Mouse (Mus musculus) CH12.LX (cell line): ENCODE measurements around the gene Arhgef3. TPM values are rescaled to one million over a fixed set of nuclear protein-coding genes. Genes with fewer than 3 reads are reported as not detected.

Source experiments
- DNase-seq: peaks from one replicate; pipeline ENCODE4 v3.0.0-alpha.2; 2013; ENCODE audit errors: extremely low read depth
- H3K27ac ChIP-seq: 2 replicates; pipeline ENCODE4 v1.5.1; 2012; ENCODE audit warnings: low read depth, mild to moderate bottlenecking, control low read depth, moderate library complexity; ENCODE audit not compliant: insufficient read depth
- H3K27me3 ChIP-seq: replicated peaks from 2 replicates; pipeline ENCODE3; 2012; ENCODE audit warnings: inconsistent platforms
- H3K36me3 ChIP-seq, 2 experiments: replicated peaks in 1 of 2; 2 replicates each; pipeline versions ENCODE3 to v1.6.1; 2012; ENCODE audit warnings: inconsistent platforms in 1 of 2, low read length in 1 of 2, mild to moderate bottlenecking in 1 of 2, mixed read lengths in 1 of 2, moderate library complexity in 1 of 2; ENCODE audit not compliant: control insufficient read depth in 1 of 2, insufficient read depth in 1 of 2
- H3K4me1 ChIP-seq, 2 experiments: 2 replicates each; pipeline ENCODE4 v1.6.1; 2012; ENCODE audit warnings: inconsistent platforms in 1 of 2, moderate library complexity in 1 of 2; ENCODE audit not compliant: insufficient read depth in 2 of 2, control insufficient read depth in 1 of 2
- H3K4me2 ChIP-seq: 2 replicates; pipeline ENCODE4 v1.6.1; 2012; ENCODE audit warnings: low read depth, mild to moderate bottlenecking, control low read depth; ENCODE audit not compliant: poor library complexity, insufficient read depth, severe bottlenecking
- H3K4me3 ChIP-seq, 3 experiments: fragments of 150-350 bp in 1 of 3; sonication (generic) in 1 of 3; replicated peaks in 1 of 3; 2 replicates each; pipeline versions ENCODE3 to v1.5.1; 2011 to 2012; ENCODE audit warnings: low read depth in 2 of 3, low read length in 2 of 3, mild to moderate bottlenecking in 2 of 3, moderate library complexity in 2 of 3, control low read depth in 1 of 3, improper control_type of control experiment in 1 of 3, inconsistent platforms in 1 of 3, mixed read lengths in 1 of 3; ENCODE audit not compliant: poor library complexity in 1 of 3
- H3K79me2 ChIP-seq: replicated peaks from 2 replicates; pipeline ENCODE4 v1.6.1; 2012; ENCODE audit warnings: mild to moderate bottlenecking, moderate library complexity; ENCODE audit not compliant: control insufficient read depth, poor library complexity, insufficient read depth, severe bottlenecking; ENCODE audit errors: extremely low read depth
- H3K9ac ChIP-seq: 2 replicates; pipeline ENCODE4 v1.6.1; 2012; ENCODE audit warnings: low read depth, mild to moderate bottlenecking, control low read depth, moderate library complexity; ENCODE audit not compliant: insufficient read depth
- H3K9me3 ChIP-seq: replicated peaks from 2 replicates; pipeline ENCODE3; 2012; ENCODE audit warnings: low read length, inconsistent platforms, mixed read lengths
- ELF1 ChIP-seq: IDR thresholded peaks from 2 replicates; pipeline ENCODE4 v1.6.1; 2014; ENCODE audit warnings: low read depth, mild to moderate bottlenecking, inconsistent platforms, low read length, improper control_type of control experiment
- EP300 ChIP-seq: IDR thresholded peaks from 2 replicates; pipeline ENCODE4 v1.6.1; 2011; ENCODE audit warnings: low read length, improper control_type of control experiment
- GABPA ChIP-seq: IDR thresholded peaks from 2 replicates; pipeline ENCODE4 v1.6.1; 2012; ENCODE audit warnings: low read depth, low read length, improper control_type of control experiment, inconsistent platforms; ENCODE audit not compliant: insufficient replicate concordance
- HCFC1 ChIP-seq: IDR thresholded peaks from 2 replicates; pipeline ENCODE4 v1.6.1; 2012; ENCODE audit warnings: low read depth, mild to moderate bottlenecking, inconsistent platforms, low read length, improper control_type of control experiment
- IRF4 ChIP-seq: IDR thresholded peaks from 2 replicates; pipeline ENCODE4 v1.6.1; 2014; ENCODE audit warnings: low read depth, mild to moderate bottlenecking, inconsistent platforms, low read length, improper control_type of control experiment
- JUN ChIP-seq: IDR thresholded peaks from 2 replicates; pipeline ENCODE4 v1.6.1; 2011; ENCODE audit warnings: low read depth, mild to moderate bottlenecking, low read length, improper control_type of control experiment, moderate library complexity; ENCODE audit not compliant: insufficient read depth
- KAT2A ChIP-seq: IDR thresholded peaks from 2 replicates; pipeline ENCODE4 v1.6.1; 2012; ENCODE audit warnings: low read length, improper control_type of control experiment, inconsistent platforms; ENCODE audit not compliant: insufficient replicate concordance
- MAFK ChIP-seq: IDR thresholded peaks from 2 replicates; pipeline ENCODE4 v1.6.1; 2011; ENCODE audit warnings: low read length, improper control_type of control experiment; ENCODE audit not compliant: insufficient replicate concordance
- MAX ChIP-seq: IDR thresholded peaks from 2 replicates; pipeline ENCODE4 v1.6.1; 2011; ENCODE audit warnings: low read length, improper control_type of control experiment
- MAZ ChIP-seq: IDR thresholded peaks from 2 replicates; pipeline ENCODE4 v1.6.1; 2012; ENCODE audit warnings: low read depth, mild to moderate bottlenecking, inconsistent platforms, low read length, improper control_type of control experiment, moderate library complexity
- MEF2A ChIP-seq: IDR thresholded peaks from 2 replicates; pipeline ENCODE4 v1.6.1; 2014; ENCODE audit warnings: low read depth, mild to moderate bottlenecking, inconsistent platforms, low read length, improper control_type of control experiment, borderline replicate concordance
- NELFE ChIP-seq: IDR thresholded peaks from 2 replicates; pipeline ENCODE4 v1.6.1; 2011; ENCODE audit warnings: low read depth, low read length, improper control_type of control experiment
- NRF1 ChIP-seq: IDR thresholded peaks from 2 replicates; pipeline ENCODE4 v1.6.1; 2014; ENCODE audit warnings: low read depth, mild to moderate bottlenecking, inconsistent platforms, low read length, improper control_type of control experiment, moderate library complexity
- RAD21 ChIP-seq: IDR thresholded peaks from 2 replicates; pipeline ENCODE4 v1.6.1; 2011; ENCODE audit warnings: low read depth, mild to moderate bottlenecking, low read length, improper control_type of control experiment, moderate library complexity
- RCOR1 ChIP-seq: conservative IDR thresholded peaks from 2 replicates; pipeline ENCODE4 v1.6.1; 2012; ENCODE audit warnings: low read depth, mild to moderate bottlenecking, inconsistent platforms, low read length, improper control_type of control experiment
- SIN3A ChIP-seq: IDR thresholded peaks from 2 replicates; pipeline ENCODE4 v1.6.1; 2012; ENCODE audit warnings: low read length, improper control_type of control experiment, inconsistent platforms
- TBP ChIP-seq: conservative IDR thresholded peaks from 2 replicates; pipeline ENCODE4 v1.6.1; 2011; ENCODE audit warnings: low read depth, low read length, improper control_type of control experiment
- UBTF ChIP-seq: IDR thresholded peaks from 2 replicates; pipeline ENCODE4 v1.6.1; 2012; ENCODE audit warnings: low read depth, mild to moderate bottlenecking, inconsistent platforms, low read length, improper control_type of control experiment, moderate library complexity
- USF2 ChIP-seq: conservative IDR thresholded peaks from 2 replicates; pipeline ENCODE4 v1.6.1; 2011; ENCODE audit warnings: low read depth, low read length, improper control_type of control experiment
- ZC3H11A ChIP-seq: IDR thresholded peaks from 2 replicates; pipeline ENCODE4 v1.6.1; 2012; ENCODE audit warnings: low read depth, mild to moderate bottlenecking, inconsistent platforms, low read length, improper control_type of control experiment
- ZKSCAN1 ChIP-seq: IDR thresholded peaks from 2 replicates; pipeline ENCODE4 v1.6.1; 2012; ENCODE audit warnings: low read depth, inconsistent platforms, low read length, improper control_type of control experiment, borderline replicate concordance
- ZMIZ1 ChIP-seq: IDR thresholded peaks from 2 replicates; pipeline ENCODE4 v1.6.1; 2012; ENCODE audit warnings: low read depth, mild to moderate bottlenecking, inconsistent platforms, low read length, improper control_type of control experiment
- ZNF384 ChIP-seq: IDR thresholded peaks from 2 replicates; pipeline ENCODE4 v1.6.1; 2012; ENCODE audit warnings: low read depth, low read length, improper control_type of control experiment, inconsistent platforms
- dilution Hi-C: fragments of 300-500 bp; cut with MboI; formaldehyde crosslinking; loops from 2 replicates; pipeline ENCODE4 v1.14.3; 2020; ENCODE audit warnings: low sequenced_read_pairs; ENCODE audit not compliant: extremely low pct_unique_long_range_greater_than_20kb, extremely low pct_ligation_motif_present
- in situ Hi-C: fragments of 300-500 bp; cut with MboI; formaldehyde crosslinking; loops from 3 replicates; pipeline ENCODE4 v1.14.3; 2019; ENCODE audit warnings: low sequenced_read_pairs, low pct_ligation_motif_present, low pct_unique_long_range_greater_than_20kb, mixed read lengths
- polyA plus RNA-seq: library from polyadenylated mRNA; unstranded; fragments of >175 nt; gene quantifications from 2 replicates; pipeline ENCODE4 v1.2.1, GENCODE M21; 2012; ENCODE audit warnings: low read depth; ENCODE audit not compliant: insufficient read length
- total RNA-seq, 2 experiments: library from RNA; depleted of rRNA; stranded (reverse); fragments of 300-350 nt in 1 of 2; fragments of >200 nt in 1 of 2; gene quantifications; 2 replicates each; pipeline ENCODE4 v1.2.3; 2012 to 2014

Gene Arhgef3
- total and polyA plus RNA-seq, 3 experiments = 0.51 to 0.64 (median 0.62) TPM

DNA sequence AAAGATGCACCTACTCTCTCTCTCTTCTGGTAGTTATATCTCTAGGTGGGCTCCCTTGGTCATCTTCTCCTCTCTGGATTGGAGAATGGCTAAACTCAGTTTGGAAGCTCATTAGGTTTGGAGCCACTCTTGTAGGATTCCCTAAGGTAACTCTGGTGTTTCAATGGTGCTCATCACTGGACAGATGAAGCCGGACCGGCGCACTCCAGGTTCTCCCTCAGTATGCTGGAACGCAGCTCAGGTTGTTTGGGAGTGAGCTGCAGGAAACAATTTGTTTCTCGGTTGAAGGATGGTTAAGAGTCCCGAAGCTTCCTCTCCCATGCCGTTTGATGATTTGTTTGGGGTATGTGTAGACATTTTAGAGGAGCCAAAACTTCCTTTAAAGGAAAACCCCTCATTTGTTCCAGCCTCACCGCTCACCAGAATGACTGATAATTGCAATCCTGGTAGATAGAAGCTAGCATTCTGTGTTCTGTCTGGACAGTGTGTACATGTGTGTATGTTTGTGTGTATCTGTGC, 124.0 kb downstream of the Arhgef3 start:
- H3K36me3 ChIP-seq = no peaks in the 10 kb centered on the region
- H3K9me3 ChIP-seq = no peaks in the 10 kb centered on the region
- no peak overlapping the region for H3K27ac ChIP-seq
- H3K4me2 ChIP-seq = no peak overlapping the region
- no peaks in the 10 kb centered on the region for H3K79me2 ChIP-seq
- H3K4me1 ChIP-seq = peaks cover 6 to 22% of the 10 kb centered on the region in 2 experiments
- H3K4me3 ChIP-seq = no peak overlapping the region
- H3K9ac ChIP-seq = no peak overlapping the region
- DNase-seq = no peak
- dilution Hi-C loops = no loop called here
- in situ Hi-C loops = no loop called here
- H3K27me3 ChIP-seq = no peaks in the 10 kb centered on the region
- TF ChIP-seq NELFE = no peak
- no peak for TF ChIP-seq HCFC1
- TF ChIP-seq IRF4 = no peak
- no peak for TF ChIP-seq NRF1
- TF ChIP-seq ZC3H11A = no peak
- no peak for TF ChIP-seq KAT2A
- TF ChIP-seq ZKSCAN1 = no peak

DNA sequence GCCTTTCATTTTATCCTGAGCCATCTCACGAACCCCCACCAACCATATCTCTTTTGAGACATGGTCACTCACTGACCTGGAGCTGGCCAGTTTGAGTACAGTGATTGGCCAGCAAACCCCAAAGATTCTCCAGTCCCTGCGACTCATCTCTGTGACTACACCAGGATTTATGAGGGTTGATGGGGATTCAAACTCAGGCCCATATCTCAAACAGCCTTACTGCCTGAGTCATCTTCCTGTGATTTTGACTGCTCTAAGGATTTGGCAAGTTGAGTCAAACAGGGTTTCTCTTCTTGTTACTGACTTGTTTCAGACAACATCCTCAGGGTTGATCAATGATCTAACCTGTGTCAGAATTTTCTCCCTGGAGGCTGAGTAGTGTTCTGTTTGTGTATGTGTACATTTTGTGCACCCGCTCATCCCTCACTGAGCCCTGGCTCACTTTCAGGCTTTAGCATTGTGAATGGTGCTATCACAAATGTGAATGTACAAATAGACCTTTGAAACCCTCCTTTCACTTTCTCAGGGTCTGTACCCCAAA, 124.9 kb downstream of the Arhgef3 start:
- dilution Hi-C loops (no loop called here), in situ Hi-C loops (no loop called here)
- no peak for DNase-seq
- no peak overlapping the region for H3K4me2 ChIP-seq
- H3K4me1 ChIP-seq = peaks cover 4 to 13% of the 10 kb centered on the region in 2 experiments
- H3K4me3 ChIP-seq = no peak overlapping the region
- H3K9me3 ChIP-seq = no peaks in the 10 kb centered on the region
- TF ChIP-seq UBTF = no peak
- no peak for TF ChIP-seq RAD21
- TF ChIP-seq ELF1 = no peak
- no peak for TF ChIP-seq GABPA
- TF ChIP-seq TBP = no peak
- TF ChIP-seq ZNF384 = no peak
- no peak for TF ChIP-seq NELFE
- TF ChIP-seq USF2 = no peak
- TF ChIP-seq KAT2A = no peak
- TF ChIP-seq ZC3H11A = no peak
- no peak for TF ChIP-seq EP300
- TF ChIP-seq JUN = no peak
- no peak for TF ChIP-seq RCOR1
- no peak for TF ChIP-seq IRF4
- no peak for TF ChIP-seq MEF2A
- TF ChIP-seq MAZ = no peak
- TF ChIP-seq ZMIZ1 = no peak
- no peak for TF ChIP-seq MAX
- TF ChIP-seq SIN3A = no peak
- no peak for TF ChIP-seq MAFK
- H3K79me2 ChIP-seq = no peaks in the 10 kb centered on the region
- H3K27me3 ChIP-seq = no peaks in the 10 kb centered on the region
- no peaks in the 10 kb centered on the region for H3K36me3 ChIP-seq
- H3K27ac ChIP-seq = no peak overlapping the region
- no peak overlapping the region for H3K9ac ChIP-seq
